Mouse (Mus musculus) kidney, embryonic 14.5 days (tissue): Measurements from ENCODE around the gene Olfr68. TPM values are rescaled to one million over a fixed set of nuclear protein-coding genes. Genes with fewer than 3 reads are reported as not detected.
"Not testable (repeated sequence)": the region's sequence is repeated elsewhere in the genome, so short reads cannot be mapped to it uniquely, and the experiment has no call there.

ENCODE experiments used
- ATAC-seq: fragments of 200-750 bp; cut with Nextera tagmentation; 2 replicates; pipeline ENCODE4 v1.8.0; 2017; ENCODE audit warnings: moderate number of reproducible peaks, mild to moderate bottlenecking, moderate TSS enrichment, moderate library complexity; ENCODE audit not compliant: low FRiP score, low TSS enrichment
- H3K27ac ChIP-seq: fragments of 300-500 bp; sonication (generic); 2 replicates; pipeline ENCODE4 v1.5.1; 2014; ENCODE audit warnings: low read depth, mild to moderate bottlenecking, low read length, moderate library complexity, mixed read lengths
- H3K27me3 ChIP-seq: fragments of 300-500 bp; sonication (generic); 2 replicates; pipeline ENCODE4 v1.6.1; 2014; ENCODE audit warnings: mild to moderate bottlenecking, low read length; ENCODE audit not compliant: control insufficient read depth, insufficient read depth
- H3K36me3 ChIP-seq: fragments of 300-500 bp; sonication (generic); 2 replicates; pipeline ENCODE4 v1.6.1; 2014; ENCODE audit warnings: low read length, mixed read lengths; ENCODE audit not compliant: control insufficient read depth, insufficient read depth
- H3K4me1 ChIP-seq: fragments of 300-500 bp; sonication (generic); 2 replicates; pipeline ENCODE4 v1.6.1; 2014; ENCODE audit warnings: low read length, mixed read lengths; ENCODE audit not compliant: control insufficient read depth, insufficient read depth
- H3K4me2 ChIP-seq: fragments of 300-500 bp; sonication (generic); replicated peaks from 2 replicates; pipeline ENCODE4 v1.6.1; 2014; ENCODE audit warnings: low read depth, mild to moderate bottlenecking, low read length
- H3K4me3 ChIP-seq: fragments of 300-500 bp; sonication (generic); 2 replicates; pipeline ENCODE4 v1.5.1; 2014; ENCODE audit warnings: mild to moderate bottlenecking, low read length
- H3K9ac ChIP-seq: fragments of 300-500 bp; sonication (generic); 2 replicates; pipeline ENCODE4 v1.6.1; 2014; ENCODE audit warnings: low read depth, mild to moderate bottlenecking, low read length, moderate library complexity
- H3K9me3 ChIP-seq: fragments of 300-500 bp; sonication (generic); 2 replicates; pipeline ENCODE4 v1.6.1; 2016; ENCODE audit warnings: low read length; ENCODE audit not compliant: control insufficient read depth
- WGBS: fragments of 180-500 bp; shearing (Covaris S2); extraction: QIAGEN DNeasy Blood & Tissue Kit; methylation state at CpG from one replicate; pipeline ENCODE4 v1.1.7; 2014; 5-methylcytosine and 5-hydroxymethylcytosine counted together
- polyA plus RNA-seq: library from polyadenylated mRNA; unstranded; fragments of >200 nt; fragmentation: Nextera tagmentation; extraction: Ambion mirVana; gene quantifications from 2 replicates; pipeline ENCODE4 v1.2.1, GENCODE M21; 2014

Olfr68 gene
- polyA plus RNA-seq, result not detected in 2 replicates

DNA sequence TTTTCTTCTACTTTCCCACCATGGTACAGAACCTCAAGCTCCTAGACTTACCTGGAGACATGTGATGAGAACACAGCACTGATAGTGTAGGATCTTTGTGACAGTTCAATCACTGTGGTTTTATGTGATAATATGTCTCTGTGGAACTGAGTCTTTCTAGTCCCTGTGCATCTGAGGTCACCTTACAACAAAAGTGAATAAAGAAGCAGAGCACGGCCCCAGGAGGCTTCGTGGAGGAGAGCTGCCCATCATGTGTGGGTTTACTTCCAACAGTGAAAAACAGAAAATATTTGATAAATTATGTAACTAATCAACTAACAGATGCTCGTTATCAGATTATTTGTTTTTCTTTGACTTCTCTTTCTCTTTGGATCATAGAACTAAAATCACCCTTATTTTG is at the start of gene Olfr68:
Olfr68 (minus strand) TSS at position 101 of the 400 bp plus-strand sequence.
- no peak within 1 kb of the TSS for H3K4me3 ChIP-seq
- no peak within 1 kb of the TSS for H3K27ac ChIP-seq
- no peak for ATAC-seq
- H3K27me3 ChIP-seq, result no peaks in the 10 kb centered on the region
- no peak within 1 kb of the TSS for H3K4me2 ChIP-seq
- H3K9ac ChIP-seq, result no peak within 1 kb of the TSS
- H3K9me3 ChIP-seq, result no peaks in the 10 kb centered on the region
- WGBS, result 78% methylated on average over 3 of the region's 3 CpGs
- H3K36me3 ChIP-seq, result no peaks in the 10 kb centered on the region
- no peaks in the 10 kb centered on the region for H3K4me1 ChIP-seq

DNA sequence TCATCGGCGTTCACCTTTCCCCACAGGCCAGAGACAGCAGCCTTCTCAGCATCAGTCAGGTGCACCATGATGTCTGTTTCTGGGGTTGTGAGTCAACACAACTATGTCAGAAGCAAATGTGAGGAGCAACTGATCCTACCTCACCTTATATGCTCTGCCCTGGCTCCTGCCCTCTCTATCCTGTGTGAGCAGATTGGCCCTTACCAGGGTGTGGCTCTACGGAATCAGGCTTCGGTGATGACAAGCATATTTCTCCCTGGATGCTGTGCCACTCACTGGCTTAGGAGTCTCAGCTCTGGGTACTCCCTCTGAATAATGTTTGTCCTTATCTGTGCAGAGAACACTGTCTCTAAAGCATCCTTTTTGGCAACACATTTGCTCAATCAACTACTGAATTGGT is 48.3 kb upstream of the Olfr68 start, which contains the start of gene Hbb-bs:
Hbb-bs (minus strand) TSS at position 289 of the 400 bp plus-strand sequence.
- H3K27me3 ChIP-seq, result no peaks in the 10 kb centered on the region
- no peak for ATAC-seq

GRCm38 (mm10) chr7:103827139-103827538 is 47.6 kb upstream of the Olfr68 start:
- no CpG with 5 or more reads among the region's 2 CpGs for WGBS

More for the DNA sequence above, 48.3 kb upstream of the Olfr68 start, which contains the start of gene Hbb-bs:
- no peaks in the 10 kb centered on the region for H3K4me1 ChIP-seq
- 93% methylated on average over 4 of the region's 4 CpGs for WGBS
- H3K27ac ChIP-seq, result no peak within 1 kb of the TSS
- H3K9me3 ChIP-seq, result no peaks in the 10 kb centered on the region
- no peak within 1 kb of the TSS for H3K9ac ChIP-seq
- no peak within 1 kb of the TSS for H3K4me2 ChIP-seq
- H3K4me3 ChIP-seq, result no peak within 1 kb of the TSS
- H3K36me3 ChIP-seq, result no peaks in the 10 kb centered on the region

GRCm38 (mm10) chr7:103826255-103826887 is 46.9 kb upstream of the Olfr68 start:
- no peak overlapping the region for H3K27ac ChIP-seq
- no peaks in the 10 kb centered on the region for H3K9me3 ChIP-seq
- ATAC-seq, result no peak
- H3K4me3 ChIP-seq, result no peak overlapping the region
- 69% methylated on average over 3 of the region's 3 CpGs for WGBS
- no peaks in the 10 kb centered on the region for H3K4me1 ChIP-seq
- H3K36me3 ChIP-seq, result no peaks in the 10 kb centered on the region
- H3K27me3 ChIP-seq, result no peaks in the 10 kb centered on the region
- no peak overlapping the region for H3K4me2 ChIP-seq
- H3K9ac ChIP-seq, result no peak overlapping the region

More at GRCm38 (mm10) chr7:103827139-103827538, 47.6 kb upstream of the Olfr68 start:
- not testable (repeated sequence) for H3K4me1 ChIP-seq, ATAC-seq, H3K4me2 ChIP-seq, H3K36me3 ChIP-seq, H3K27ac ChIP-seq, H3K9me3 ChIP-seq, H3K9ac ChIP-seq, H3K27me3 ChIP-seq, H3K4me3 ChIP-seq

- H3K9ac ChIP-seq, result no peak overlapping the region
- no peak for ATAC-seq
- 96% methylated on average over 3 of the region's 3 CpGs for WGBS
These were observed 46.2 kb upstream of the Olfr68 start for GRCm38 (mm10) chr7:103825536-103826254.

DNA sequence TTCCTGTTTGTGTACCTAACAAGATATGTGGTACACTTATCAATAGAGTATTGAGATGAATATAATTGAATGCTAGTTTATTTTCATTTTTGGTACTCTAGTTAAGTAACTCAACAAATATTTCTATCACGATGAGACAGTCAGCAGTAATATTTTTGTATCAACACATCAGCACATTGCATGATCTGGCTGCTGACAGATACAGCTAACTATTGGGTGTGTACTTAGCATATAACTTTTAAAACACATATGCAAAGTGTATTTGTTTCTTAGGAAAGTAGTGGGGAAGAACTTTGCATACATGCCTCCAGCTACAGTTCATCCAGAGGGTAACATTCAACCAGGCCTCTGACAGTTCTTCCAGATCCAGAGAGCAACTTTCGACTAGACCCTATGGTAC is 45.1 kb upstream of the Olfr68 start:
- Histone ChIP-seq H3K4me2 (no peak overlapping the region), H3K4me3 (no peak overlapping the region), H3K36me3 (no peaks in the 10 kb centered on the region), H3K4me1 (no peaks in the 10 kb centered on the region), H3K9me3 (no peaks in the 10 kb centered on the region), H3K27me3 (no peaks in the 10 kb centered on the region), H3K27ac (no peak overlapping the region), H3K9ac (no peak overlapping the region)
- ATAC-seq, result no peak
- WGBS, result 81% methylated on average over 2 of the region's 2 CpGs

More at GRCm38 (mm10) chr7:103825536-103826254, 46.2 kb upstream of the Olfr68 start:
- Histone ChIP-seq H3K4me2 (no peak overlapping the region), H3K27ac (no peak overlapping the region), H3K9me3 (no peaks in the 10 kb centered on the region), H3K27me3 (no peaks in the 10 kb centered on the region), H3K4me3 (no peak overlapping the region), H3K4me1 (no peaks in the 10 kb centered on the region), H3K36me3 (no peaks in the 10 kb centered on the region)

DNA sequence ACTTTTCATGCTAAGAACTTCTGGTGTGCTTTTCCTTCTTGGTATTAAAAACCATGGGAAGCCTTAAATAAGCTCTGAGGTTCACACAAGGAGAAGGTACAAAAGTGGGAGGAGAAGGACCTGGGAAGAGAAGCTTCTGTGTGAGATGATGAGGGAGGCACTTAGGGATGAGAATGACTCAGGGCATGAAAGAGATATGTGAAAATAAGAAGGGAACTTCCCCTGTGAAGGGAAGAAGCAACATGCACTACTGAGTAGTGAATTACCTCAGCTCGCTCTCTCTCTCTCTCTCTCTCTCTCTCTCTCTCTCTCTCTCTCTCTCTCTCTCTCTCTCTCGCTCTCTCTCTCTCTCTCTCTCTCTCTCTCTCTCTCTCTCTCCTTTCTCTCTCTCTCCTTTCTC is 35.6 kb upstream of the Olfr68 start:
- 71% methylated on average over 1 of the region's 2 CpGs for WGBS
- H3K9me3 ChIP-seq, result not testable (repeated sequence)

DNA sequence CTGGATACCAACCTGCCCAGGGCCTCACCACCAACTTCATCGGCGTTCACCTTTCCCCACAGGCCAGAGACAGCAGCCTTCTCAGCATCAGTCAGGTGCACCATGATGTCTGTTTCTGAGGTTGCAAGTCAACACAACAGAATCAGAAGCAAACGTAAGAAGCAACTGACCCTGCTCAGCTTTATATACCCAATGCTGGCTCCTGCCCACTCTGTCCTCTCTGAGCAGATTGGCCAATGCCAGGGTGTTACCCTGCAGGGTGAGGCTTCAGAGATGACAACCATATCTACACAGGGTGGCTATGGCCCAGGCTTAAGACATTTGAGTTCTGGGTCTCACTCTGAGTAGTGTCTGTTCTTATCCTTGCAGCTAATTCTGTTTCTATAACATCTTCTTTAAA is 34.3 kb upstream of the Olfr68 start, which contains the start of gene Hbb-bt:
Hbb-bt (minus strand) TSS at position 231 of the 400 bp plus-strand sequence.
- no peaks in the 10 kb centered on the region for H3K9me3 ChIP-seq
- ATAC-seq, result no peak
- H3K4me2 ChIP-seq, result no peak within 1 kb of the TSS
- H3K36me3 ChIP-seq, result no peaks in the 10 kb centered on the region
- H3K27ac ChIP-seq, result no peak within 1 kb of the TSS
- WGBS, result 86% methylated on average over 3 of the region's 3 CpGs
- H3K4me1 ChIP-seq, result no peaks in the 10 kb centered on the region
- H3K9ac ChIP-seq, result no peak within 1 kb of the TSS
- H3K27me3 ChIP-seq, result no peaks in the 10 kb centered on the region
- no peak within 1 kb of the TSS for H3K4me3 ChIP-seq

More for the DNA sequence above, 35.6 kb upstream of the Olfr68 start:
- not testable (repeated sequence) for H3K4me2 ChIP-seq, H3K27me3 ChIP-seq, H3K4me3 ChIP-seq, ATAC-seq, H3K27ac ChIP-seq, H3K9ac ChIP-seq, H3K36me3 ChIP-seq, H3K4me1 ChIP-seq

DNA sequence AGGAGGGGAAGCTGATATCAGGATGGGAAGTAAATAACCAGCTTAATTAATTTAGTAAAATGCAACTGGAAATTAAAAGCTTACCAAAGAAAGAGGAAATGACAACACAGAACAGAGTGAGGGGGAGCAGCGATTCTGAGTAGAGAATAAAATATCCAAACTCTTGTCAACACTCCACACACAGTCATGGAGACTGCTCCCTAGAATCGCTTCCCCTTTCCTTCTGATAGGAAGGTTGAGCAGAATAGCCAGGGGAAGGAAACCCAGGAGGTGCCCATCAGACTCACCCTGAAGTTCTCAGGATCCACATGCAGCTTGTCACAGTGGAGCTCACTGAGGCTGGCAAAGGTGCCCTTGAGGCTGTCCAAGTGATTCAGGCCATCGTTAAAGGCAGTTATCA is 33.7 kb upstream of the Olfr68 start:
- not testable (repeated sequence) for H3K27ac ChIP-seq, H3K4me1 ChIP-seq, H3K27me3 ChIP-seq, H3K9ac ChIP-seq, ATAC-seq, H3K4me2 ChIP-seq, H3K36me3 ChIP-seq, H3K9me3 ChIP-seq, H3K4me3 ChIP-seq
- no CpG with 5 or more reads among the region's 3 CpGs for WGBS
